9 mouse cellular contexts compared by ENCODE assay signal in the genomic region with DNA sequence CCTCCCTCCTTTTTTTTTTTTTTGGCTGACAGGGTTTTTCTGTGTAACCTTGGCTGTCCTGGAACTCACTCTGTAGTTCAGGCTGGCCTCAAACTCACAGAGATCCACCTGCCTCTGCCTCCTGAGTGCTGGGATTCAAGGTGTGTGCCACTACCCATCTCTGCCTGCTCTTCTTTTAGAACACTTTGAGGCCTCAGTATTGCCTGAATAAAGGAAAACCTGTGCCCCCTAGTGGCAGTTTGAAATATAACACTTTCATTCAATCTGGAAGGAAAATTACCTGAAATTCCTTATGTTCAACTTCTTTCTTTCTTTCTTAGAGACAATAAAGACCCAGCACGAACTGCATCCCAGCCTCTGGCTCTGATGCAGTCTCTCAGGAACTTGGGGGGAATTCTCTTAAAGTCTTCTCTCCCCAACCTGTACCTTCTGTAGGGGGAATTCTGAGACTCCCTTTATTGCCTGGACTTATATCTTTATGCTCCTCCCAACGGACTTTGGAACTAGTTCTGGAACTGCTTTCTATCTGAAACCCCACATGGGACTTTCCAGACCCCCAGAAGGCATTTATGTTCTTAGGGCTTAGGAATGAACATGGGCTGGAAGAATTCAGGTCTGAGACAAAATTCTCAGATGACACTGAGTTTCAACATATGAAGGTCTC. TPM values are rescaled to one million over a fixed set of nuclear protein-coding genes. Genes with fewer than 3 reads are reported as not detected.
A peak's percentile ranks its signal among the peaks of the same experiment; 100 is the strongest.
DNase-seq lines count a peak whose midpoint lies in the region; ATAC-seq and TF ChIP-seq lines count a peak whose summit lies in the region.
"Had no signal": no experiment of that assay in that cellular context is flagged by ENCODE, and none has a peak within 500 bp of the region (broad histone marks: within the 10 kb centered on the region; RNA-seq: fewer than 3 reads in every experiment).

No protein-coding gene starts in this region.

- H3K4me2 ChIP-seq in embryonic facial prominence, embryonic 11.5 days (ENCODE audit: low read depth, low read length), result no peak overlapping the region
- H3K4me2 ChIP-seq in liver, embryonic 14.5 days (ENCODE audit: low read depth), result no peak overlapping the region
- H3K4me2 ChIP-seq in liver, embryonic 11.5 days, result no peak overlapping the region
- H3K4me2 ChIP-seq in intestine, embryonic 16.5 days (ENCODE audit: low read depth, low read length), result no peak overlapping the region
- H3K4me2 ChIP-seq: liver, embryonic 15.5 days had no signal

- no peak overlapping the region for H3K9ac ChIP-seq in embryonic facial prominence, embryonic 11.5 days (replicated peaks; ENCODE audit: low read length)
- H3K9ac ChIP-seq in liver, embryonic 14.5 days (replicated peaks), result no peak overlapping the region
- H3K9ac ChIP-seq in liver, embryonic 11.5 days (ENCODE audit: low read depth, low read length), result no peak overlapping the region
- no peak overlapping the region for H3K9ac ChIP-seq in intestine, embryonic 16.5 days (ENCODE audit: low read depth, low read length)
- H3K9ac ChIP-seq: liver, embryonic 15.5 days had no signal

- H3K27me3 ChIP-seq in embryonic facial prominence, embryonic 11.5 days (ENCODE audit: control insufficient read depth, insufficient read depth, low read length), result no peaks in the 10 kb centered on the region
- H3K27me3 ChIP-seq in embryonic facial prominence, embryonic 10.5 days (replicated peaks; ENCODE audit: low read depth, poor library complexity, severe bottlenecking), result no peaks in the 10 kb centered on the region
- no peaks in the 10 kb centered on the region for H3K27me3 ChIP-seq in liver, embryonic 14.5 days (ENCODE audit: control insufficient read depth, insufficient read depth, low read length)
- no peaks in the 10 kb centered on the region for H3K27me3 ChIP-seq in liver, embryonic 11.5 days (replicated peaks; ENCODE audit: control insufficient read depth, insufficient read depth, low read length)
- H3K27me3 ChIP-seq in intestine, embryonic 16.5 days (replicated peaks; ENCODE audit: control insufficient read depth, insufficient read depth, low read length), result no peaks in the 10 kb centered on the region
- H3K27me3 ChIP-seq: liver, embryonic 15.5 days had no signal

- 25% methylated on average over 2 of the region's 2 CpGs for WGBS in embryonic facial prominence, embryonic 11.5 days
- 28% methylated on average over 2 of the region's 2 CpGs for WGBS in embryonic facial prominence, embryonic 10.5 days
- 17% methylated on average over 2 of the region's 2 CpGs for WGBS in liver, embryonic 14.5 days (ENCODE audit: insufficient replicate concordance)
- WGBS in liver, embryonic 11.5 days, result 18% methylated on average over 2 of the region's 2 CpGs
- WGBS in intestine, embryonic 16.5 days, result 14% methylated on average over 2 of the region's 2 CpGs

- H3K4me1 ChIP-seq in embryonic facial prominence, embryonic 11.5 days (ENCODE audit: control insufficient read depth, insufficient read depth, low read length), result no peaks in the 10 kb centered on the region
- H3K4me1 ChIP-seq in embryonic facial prominence, embryonic 10.5 days, result no peaks in the 10 kb centered on the region
- H3K4me1 ChIP-seq in liver, embryonic 14.5 days (replicated peaks; ENCODE audit: control insufficient read depth in 2 of 2, insufficient read depth in 2 of 2, low read length in 1 of 2), result no peaks in the 10 kb centered on the region
- no peaks in the 10 kb centered on the region for H3K4me1 ChIP-seq in liver, embryonic 11.5 days (replicated peaks; ENCODE audit: control insufficient read depth, insufficient read depth, low read length)
- H3K4me1 ChIP-seq in intestine, embryonic 16.5 days (ENCODE audit: control insufficient read depth, insufficient read depth, low read length), result no peaks in the 10 kb centered on the region
- H3K4me1 ChIP-seq: liver, embryonic 15.5 days had no signal

- peak; percentile 67 for TF ChIP-seq CTCF in liver, embryonic 14.5 days (IDR thresholded peaks at IDR 0.05; ENCODE audit: low read depth)

- no peak overlapping the region for H3K27ac ChIP-seq in embryonic facial prominence, embryonic 11.5 days (replicated peaks; ENCODE audit: low read depth, low read length)
- H3K27ac ChIP-seq in embryonic facial prominence, embryonic 10.5 days (replicated peaks), result no peak overlapping the region
- H3K27ac ChIP-seq in liver, embryonic 14.5 days, result no peak overlapping the region
- H3K27ac ChIP-seq in liver, embryonic 11.5 days (ENCODE audit: low read depth, low read length), result no peak overlapping the region
- no peak overlapping the region for H3K27ac ChIP-seq in intestine, embryonic 16.5 days (ENCODE audit: low read length)
- H3K27ac ChIP-seq: liver, embryonic 15.5 days had no signal

- no peaks in the 10 kb centered on the region for H3K36me3 ChIP-seq in embryonic facial prominence, embryonic 11.5 days (replicated peaks; ENCODE audit: control insufficient read depth, insufficient read depth, low read depth, low read length)
- H3K36me3 ChIP-seq in embryonic facial prominence, embryonic 10.5 days (replicated peaks), result no peaks in the 10 kb centered on the region
- no peaks in the 10 kb centered on the region for H3K36me3 ChIP-seq in liver, embryonic 14.5 days (replicated peaks; ENCODE audit: control insufficient read depth, insufficient read depth, low read depth)
- no peaks in the 10 kb centered on the region for H3K36me3 ChIP-seq in liver, embryonic 11.5 days (ENCODE audit: control insufficient read depth, insufficient read depth, low read length)
- H3K36me3 ChIP-seq in intestine, embryonic 16.5 days (ENCODE audit: control insufficient read depth, insufficient read depth, low read length), result no peaks in the 10 kb centered on the region
- H3K36me3 ChIP-seq: liver, embryonic 15.5 days had no signal

- peak; percentile 73 for DNase-seq in embryonic facial prominence, embryonic 11.5 days (ENCODE audit: low spot score)
- no peak for DNase-seq in embryonic facial prominence, embryonic 10.5 days (ENCODE audit: low spot score)
- DNase-seq in liver, embryonic 14.5 days (ENCODE audit: low read depth in 3 of 3, low spot score in 3 of 3), result peak in 1 of 3 experiments; percentile 11
- no peak for DNase-seq in liver, embryonic 11.5 days (ENCODE audit: low spot score)
- DNase-seq in T-cell, adult 2 months (ENCODE audit: low spot score), result peak; percentile 24
- DNase-seq in urinary bladder, postnatal 36 days (ENCODE audit: low spot score in 2 of 2), result no peak
- no peak for DNase-seq in adrenal gland, postnatal 25 days

- no peak for ATAC-seq in embryonic facial prominence, embryonic 11.5 days (replicated peaks; ENCODE audit: insufficient number of reproducible peaks, low FRiP score, low TSS enrichment, low read depth)
- no peak for ATAC-seq in liver, embryonic 14.5 days (ENCODE audit: insufficient read depth)
- no peak for ATAC-seq in liver, embryonic 11.5 days (replicated peaks; ENCODE audit: low FRiP score)
- ATAC-seq in intestine, embryonic 16.5 days, result peak; percentile 54; the same call in 1 of the 2 replicates

- TF ChIP-seq EP300 in liver, embryonic 14.5 days (IDR thresholded peaks at IDR 0.05; ENCODE audit: low read depth), result no peak

- no peaks in the 10 kb centered on the region for H3K9me3 ChIP-seq in embryonic facial prominence, embryonic 11.5 days (replicated peaks; ENCODE audit: control insufficient read depth, low read length)
- no peaks in the 10 kb centered on the region for H3K9me3 ChIP-seq in embryonic facial prominence, embryonic 10.5 days
- H3K9me3 ChIP-seq in liver, embryonic 14.5 days (ENCODE audit: control insufficient read depth, low read length), result no peaks in the 10 kb centered on the region
- no peaks in the 10 kb centered on the region for H3K9me3 ChIP-seq in liver, embryonic 11.5 days (ENCODE audit: control insufficient read depth, low read length)
- no peaks in the 10 kb centered on the region for H3K9me3 ChIP-seq in intestine, embryonic 16.5 days (ENCODE audit: control insufficient read depth, low read length)
- H3K9me3 ChIP-seq: liver, embryonic 15.5 days had no signal

- H3K4me3 ChIP-seq in embryonic facial prominence, embryonic 11.5 days (ENCODE audit: low read depth, low read length), result no peak overlapping the region
- H3K4me3 ChIP-seq in embryonic facial prominence, embryonic 10.5 days, result no peak overlapping the region
- H3K4me3 ChIP-seq in liver, embryonic 14.5 days (ENCODE audit: insufficient read depth in 1 of 2, low read depth in 2 of 2, low read length in 2 of 2), result no peak overlapping the region
- H3K4me3 ChIP-seq in liver, embryonic 11.5 days (ENCODE audit: low read depth, low read length), result no peak overlapping the region
- no peak overlapping the region for H3K4me3 ChIP-seq in intestine, embryonic 16.5 days (ENCODE audit: low read length)
- H3K4me3 ChIP-seq: liver, embryonic 15.5 days had no signal

RNA-seq across cellular contexts. Expression of a gene that starts 11.5 kb away (rescaled TPM):
- polyA plus RNA-seq in embryonic facial prominence, embryonic 11.5 days (2014; fragmentation: Nextera tagmentation; extraction: Ambion mirVana), result 0.13 and 0.41 TPM in 2 replicates
- 0.11 and 0.88 TPM in 2 replicates for polyA plus RNA-seq in embryonic facial prominence, embryonic 10.5 days (2016; fragmentation: Nextera tagmentation; extraction: Ambion mirVana)
- polyA plus RNA-seq in liver, embryonic 14.5 days (2012; rRNA removed), result 0.01 and 0.03 TPM in 2 replicates
- 0.06 and 0.10 TPM in 2 replicates for polyA plus RNA-seq in liver, embryonic 14.5 days (2014; fragmentation: Nextera tagmentation; extraction: Ambion mirVana)
- 0.11 TPM in 1 of 2 replicates, not detected in the other for polyA plus RNA-seq in liver, embryonic 11.5 days (2014; fragmentation: Nextera tagmentation; extraction: Ambion mirVana)
- 0.65 and 1.3 TPM in 2 replicates for polyA plus RNA-seq in intestine, embryonic 16.5 days (2015; fragmentation: Nextera tagmentation; extraction: Ambion mirVana)
- 5.4 and 5.7 TPM in 2 replicates for total RNA-seq in adrenal gland, postnatal 25 days (2021)

Comparison
In these comparisons a context has a peak if more than half of its experiments do, and no peak if none do; other contexts are left out.
1. DNase-seq: peak in embryonic facial prominence, embryonic 11.5 days (single experiment) and T-cell, adult 2 months (single experiment); none in embryonic facial prominence, embryonic 10.5 days (single experiment), liver, embryonic 11.5 days (single experiment), urinary bladder, postnatal 36 days (0 of 2) and adrenal gland, postnatal 25 days (single experiment).